Mouse (Mus musculus) spleen, adult 2 months (tissue): ENCODE measurements around the gene Cenpo. TPM values are rescaled to one million over a fixed set of nuclear protein-coding genes. Genes with fewer than 3 reads are reported as not detected.

ENCODE experiments used
- DNase-seq, 2 experiments: peaks; one replicate each; pipeline versions ENCODE4 v3.0.0 to v3.0.0-alpha.2; 2012 to 2021; ENCODE audit warnings: low spot score in 2 of 2, low read depth in 1 of 2
- H3K27ac ChIP-seq: fragments of 200-500 bp; 2 replicates; pipeline ENCODE4 v1.5.1; 2012; ENCODE audit warnings: low read length, inconsistent platforms; ENCODE audit not compliant: insufficient read depth
- H3K27me3 ChIP-seq: fragments of 200-500 bp; 2 replicates; pipeline ENCODE4 v1.6.1; 2012; ENCODE audit warnings: mild to moderate bottlenecking, moderate library complexity, low read length, inconsistent platforms; ENCODE audit not compliant: control insufficient read depth, insufficient read depth
- H3K36me3 ChIP-seq: fragments of 200-500 bp; 2 replicates; pipeline ENCODE4 v1.6.1; 2012; ENCODE audit warnings: mild to moderate bottlenecking, low read length, inconsistent platforms; ENCODE audit not compliant: control insufficient read depth, insufficient read depth
- H3K4me1 ChIP-seq: fragments of 200-500 bp; 2 replicates; pipeline ENCODE4 v1.6.1; 2011; ENCODE audit warnings: inconsistent platforms; ENCODE audit not compliant: control insufficient read depth, insufficient read depth, insufficient read length
- H3K4me3 ChIP-seq: fragments of 200-500 bp; 2 replicates; pipeline ENCODE4 v1.5.1; 2011; ENCODE audit warnings: mild to moderate bottlenecking, inconsistent platforms; ENCODE audit not compliant: insufficient read depth, insufficient read length; ENCODE audit errors: extremely low read depth
- CTCF ChIP-seq: fragments of 200-500 bp; IDR thresholded peaks from 2 replicates; pipeline ENCODE4 v1.5.1; 2011; ENCODE audit warnings: mild to moderate bottlenecking, inconsistent platforms; ENCODE audit not compliant: insufficient read depth, insufficient read length, insufficient replicate concordance; ENCODE audit errors: extremely low read depth
- POLR2A ChIP-seq: fragments of 200-500 bp; IDR thresholded peaks from 2 replicates; pipeline ENCODE4 v1.6.1; 2011; ENCODE audit warnings: low read depth, low read length, inconsistent platforms
- WGBS: fragments of 180-500 bp; shearing (Covaris S2); methylation state at CpG from one replicate; pipeline ENCODE4 v1.1.7; 2018; 5-methylcytosine and 5-hydroxymethylcytosine counted together
- polyA plus RNA-seq: library from polyadenylated mRNA; depleted of rRNA; stranded (reverse); fragments of >200 nt; gene quantifications from 2 replicates; pipeline ENCODE4 v1.2.3, GENCODE M21; 2012

Gene Cenpo
- polyA plus RNA-seq, 1 experiment, result 10.6 TPM

DNA sequence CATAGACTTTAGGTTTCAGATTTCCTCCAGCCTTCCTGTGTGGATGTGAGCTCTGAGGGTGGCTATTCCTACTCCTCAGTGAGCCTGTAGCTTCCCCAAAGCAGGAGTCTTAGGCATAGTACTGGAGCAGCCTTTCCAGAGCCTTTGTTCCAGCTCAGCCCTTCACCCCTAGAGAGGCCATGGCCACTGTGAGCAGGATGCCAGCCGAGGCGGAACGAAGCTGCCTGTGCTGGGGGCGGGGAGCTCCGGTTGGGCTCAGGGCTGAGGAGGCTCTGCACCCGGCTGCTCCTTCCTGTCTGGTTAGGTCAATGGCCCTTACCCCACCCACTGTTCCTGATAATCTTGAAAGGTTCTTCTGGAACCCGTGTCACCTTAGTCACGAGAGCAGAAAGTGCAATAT lies 21.2 kb downstream of the Cenpo start:
- H3K4me3 ChIP-seq, result no peak overlapping the region
- WGBS, result 79% methylated on average over 8 of the region's 8 CpGs
- H3K36me3 ChIP-seq, result peaks cover 18% of the 10 kb centered on the region
- DNase-seq, result no peak
- peaks cover 7% of the 10 kb centered on the region; the same call in 1 of the 2 replicates for H3K4me1 ChIP-seq
- no peak overlapping the region for H3K27ac ChIP-seq
- H3K27me3 ChIP-seq, result no peaks in the 10 kb centered on the region
- no peak for TF ChIP-seq POLR2A
- no peak for TF ChIP-seq CTCF

GRCm38 (mm10) chr12:4211174-4211573 lies 22.9 kb downstream of the Cenpo start:
- 48% methylated on average over 9 of the region's 9 CpGs for WGBS
- H3K4me3 ChIP-seq, result no peak overlapping the region
- DNase-seq, result peak; percentile 54 to 63
- H3K27ac ChIP-seq, result no peak overlapping the region
- peaks cover 12% of the 10 kb centered on the region for H3K36me3 ChIP-seq
- peaks cover 7% of the 10 kb centered on the region; the same call in 1 of the 2 replicates for H3K4me1 ChIP-seq
- H3K27me3 ChIP-seq, result no peaks in the 10 kb centered on the region
- TF ChIP-seq CTCF, result no peak
- TF ChIP-seq POLR2A, result no peak

DNA sequence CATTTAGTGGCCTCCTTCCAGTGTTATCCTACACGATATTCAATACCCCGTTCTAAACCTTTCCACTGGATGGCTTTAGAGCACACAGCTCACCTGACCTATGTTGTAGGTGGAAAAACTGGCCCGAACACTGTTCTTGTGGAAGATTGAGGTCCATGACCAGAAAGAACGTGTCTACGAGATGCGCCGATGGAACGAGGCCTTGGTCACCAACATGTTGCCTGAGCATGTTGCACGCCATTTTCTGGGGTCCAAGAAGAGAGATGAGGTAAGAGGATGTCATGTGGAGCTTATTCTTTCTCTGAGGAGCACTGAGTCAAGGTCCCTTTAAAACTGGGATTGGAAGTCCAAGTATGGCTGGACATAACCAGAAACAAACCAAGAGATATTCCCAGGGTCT lies 24.9 kb downstream of the Cenpo start:
- no peaks in the 10 kb centered on the region for H3K27me3 ChIP-seq
- H3K36me3 ChIP-seq, result peaks cover 4% of the 10 kb centered on the region
- H3K4me3 ChIP-seq, result no peak overlapping the region
- 97% methylated on average over 9 of the region's 9 CpGs for WGBS
- no peak for DNase-seq
- TF ChIP-seq POLR2A (no peak), CTCF (no peak)
- H3K27ac ChIP-seq, result no peak overlapping the region
- peaks cover 7% of the 10 kb centered on the region; the same call in 1 of the 2 replicates for H3K4me1 ChIP-seq

GRCm38 (mm10) chr12:4208405-4209133 lies 25.5 kb downstream of the Cenpo start:
- TF ChIP-seq CTCF (no peak), POLR2A (no peak)
- H3K27ac ChIP-seq, result no peak overlapping the region; the same call in 1 of the 2 replicates
- H3K36me3 ChIP-seq, result peaks cover 2% of the 10 kb centered on the region; the same call in 1 of the 2 replicates
- H3K27me3 ChIP-seq, result no peaks in the 10 kb centered on the region
- H3K4me3 ChIP-seq, result no peak overlapping the region
- WGBS, result 68% methylated on average over 15 of the region's 15 CpGs
- peak; percentile 41 to 49 for DNase-seq
- peaks cover 7% of the 10 kb centered on the region; the same call in 1 of the 2 replicates for H3K4me1 ChIP-seq

- Histone ChIP-seq H3K4me3 (no peak overlapping the region), H3K27me3 (no peaks in the 10 kb centered on the region), H3K36me3 (peaks cover 1% of the 10 kb centered on the region), H3K4me1 (peaks cover 4% of the 10 kb centered on the region; the same call in 1 of the 2 replicates), H3K27ac (no peak overlapping the region)
- WGBS, result 94% methylated on average over 11 of the region's 11 CpGs
- no peak for DNase-seq
- TF ChIP-seq CTCF, result no peak
- TF ChIP-seq POLR2A, result no peak
Observed at GRCm38 (mm10) chr12:4206106-4206505, 28.0 kb downstream of the Cenpo start.

DNA sequence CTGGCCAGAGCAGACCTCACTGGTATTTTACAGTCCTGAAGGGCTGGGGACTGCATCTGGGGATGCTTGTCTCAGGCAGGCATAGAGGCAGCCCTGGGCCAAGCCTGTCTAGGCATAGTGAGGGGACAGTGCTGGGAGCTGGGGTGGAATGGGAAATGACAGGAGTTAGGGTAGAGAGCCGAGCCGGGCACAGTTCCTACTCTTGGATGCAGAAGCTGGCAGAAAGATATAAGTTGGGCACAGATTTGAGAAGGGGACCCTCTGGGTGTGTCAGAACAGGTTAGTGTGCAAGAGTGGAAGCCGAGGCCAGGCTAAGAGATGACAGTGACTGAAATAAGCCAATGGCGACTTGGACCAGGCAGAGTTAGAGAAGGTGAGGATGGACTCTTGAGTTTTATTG lies 31.9 kb downstream of the Cenpo start:
- H3K4me1 ChIP-seq, result no peaks in the 10 kb centered on the region
- no peak for DNase-seq
- H3K4me3 ChIP-seq, result no peak overlapping the region
- H3K27ac ChIP-seq, result no peak overlapping the region
- H3K36me3 ChIP-seq, result peaks cover 6% of the 10 kb centered on the region
- TF ChIP-seq CTCF, result no peak
- no peak for TF ChIP-seq POLR2A
- no peaks in the 10 kb centered on the region for H3K27me3 ChIP-seq
- 95% methylated on average over 4 of the region's 4 CpGs for WGBS
